Mouse (Mus musculus) left cerebral cortex, postnatal 36 days (tissue): ENCODE measurements around the gene Rad51b. TPM values are rescaled to one million over a fixed set of nuclear protein-coding genes. Genes with fewer than 3 reads are reported as not detected.

Experiments used
- DNase-seq, 2 experiments: peaks; one replicate each; pipeline ENCODE4 v3.0.0; 2021 to 2022; ENCODE audit warnings: low spot score in 2 of 2, mixed read lengths in 1 of 2
- intact Hi-C: fragments of 180-260 bp; cut with DNase I; formaldehyde crosslinking; loops from one replicate; pipeline ENCODE4 v1.15.1; 2025
- total RNA-seq, 2 experiments: library from RNA; stranded (reverse); gene quantifications; 2 replicates each; pipeline ENCODE4 v1.2.3; 2021

The Rad51b gene
- total RNA-seq, 2 experiments from 2014 or later: 0.22 TPM; not detected in 1

DNA sequence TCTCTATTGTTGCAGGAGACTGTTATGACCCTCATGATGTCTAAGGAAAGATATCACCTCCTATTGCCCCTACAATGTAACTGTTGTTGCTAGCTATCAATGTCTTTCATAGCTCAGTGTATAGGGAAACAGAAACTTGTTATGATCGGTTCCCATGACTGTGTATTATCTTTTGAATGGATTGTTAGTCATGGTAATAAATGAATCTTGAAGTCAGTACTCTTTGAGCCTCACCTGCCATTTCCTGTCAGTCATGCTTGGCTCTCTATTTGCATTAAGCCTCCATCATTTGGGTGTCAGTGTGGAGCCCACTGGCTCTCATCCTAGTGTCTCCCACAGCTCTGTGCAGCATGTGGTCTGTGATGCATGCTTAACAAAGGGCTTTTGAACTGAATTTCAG is 326.2 kb downstream of the Rad51b start:
- intact Hi-C loops: no loop called here
- no peak for DNase-seq

DNA sequence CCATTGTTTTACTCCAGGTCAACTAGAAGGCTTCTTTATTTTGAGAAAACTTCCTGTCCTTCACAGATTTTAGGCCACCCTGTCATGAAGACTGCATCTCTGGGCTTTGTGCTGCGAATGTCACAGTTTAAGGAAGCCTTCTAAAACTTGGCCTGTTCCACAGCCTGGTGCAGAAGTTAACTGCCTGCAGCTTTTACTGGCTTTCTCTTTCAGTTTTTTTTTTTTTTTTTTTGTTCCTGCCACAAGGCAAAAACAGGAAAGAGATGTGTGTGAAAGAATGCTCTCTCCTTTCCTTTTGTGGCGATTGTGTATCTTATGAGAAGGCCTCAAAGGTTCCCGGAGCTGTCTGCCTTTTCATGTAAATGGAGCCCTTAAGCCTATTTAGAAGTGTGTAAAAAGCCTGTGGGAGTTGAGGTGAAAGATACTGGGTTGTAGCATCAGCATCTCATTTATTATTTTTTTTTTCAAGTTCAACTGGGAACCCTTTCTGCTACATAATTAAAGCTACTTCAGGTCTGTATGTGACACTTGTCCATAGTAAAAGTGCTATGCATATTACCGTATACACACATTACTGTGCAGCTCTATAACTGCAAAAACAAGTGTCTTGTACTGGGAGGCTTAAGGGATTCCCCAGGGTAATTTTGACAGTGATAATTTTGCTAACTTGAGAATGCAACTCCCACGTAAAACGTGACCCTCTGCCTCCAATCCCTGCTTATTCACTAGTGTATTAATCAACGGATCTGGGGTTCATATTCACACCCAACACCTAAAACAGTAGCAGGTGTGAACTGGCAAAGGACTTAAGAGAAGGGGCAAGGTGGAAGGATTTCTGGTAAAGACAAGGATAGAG is 328.8 kb downstream of the Rad51b start:
- DNase-seq: no peak
- intact Hi-C loops: loop anchor here (2.0 kb wide), 1 partner anchor 57 kb away; no protein-coding TSS in a partner anchor

DNA sequence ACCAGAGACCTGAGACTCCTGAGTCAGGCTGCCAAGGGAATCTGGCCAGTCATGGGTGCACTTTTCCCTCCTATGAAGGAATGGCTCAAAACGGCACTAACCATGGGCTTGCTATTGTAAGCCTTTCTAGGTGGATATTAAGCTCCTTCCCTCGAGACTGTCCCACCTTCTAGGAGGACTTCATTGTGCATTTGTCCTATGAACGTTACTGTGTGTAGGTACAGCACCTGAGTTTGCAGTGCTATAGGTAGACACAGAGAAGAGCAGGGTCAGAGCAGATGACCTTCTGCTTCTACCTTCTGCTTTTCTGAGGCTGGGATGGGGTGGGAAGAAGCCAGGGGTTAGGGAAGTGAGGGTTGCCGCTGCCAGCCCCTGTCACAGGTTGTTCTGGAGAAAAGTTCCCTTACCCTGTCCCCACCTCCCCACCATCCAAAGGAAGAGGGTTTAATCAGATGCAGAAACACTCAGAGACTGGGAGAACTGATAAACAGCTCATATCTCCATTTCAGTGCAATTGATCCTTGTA is 329.5 kb downstream of the Rad51b start:
- DNase-seq: no peak
- intact Hi-C loops: no loop called here

DNA sequence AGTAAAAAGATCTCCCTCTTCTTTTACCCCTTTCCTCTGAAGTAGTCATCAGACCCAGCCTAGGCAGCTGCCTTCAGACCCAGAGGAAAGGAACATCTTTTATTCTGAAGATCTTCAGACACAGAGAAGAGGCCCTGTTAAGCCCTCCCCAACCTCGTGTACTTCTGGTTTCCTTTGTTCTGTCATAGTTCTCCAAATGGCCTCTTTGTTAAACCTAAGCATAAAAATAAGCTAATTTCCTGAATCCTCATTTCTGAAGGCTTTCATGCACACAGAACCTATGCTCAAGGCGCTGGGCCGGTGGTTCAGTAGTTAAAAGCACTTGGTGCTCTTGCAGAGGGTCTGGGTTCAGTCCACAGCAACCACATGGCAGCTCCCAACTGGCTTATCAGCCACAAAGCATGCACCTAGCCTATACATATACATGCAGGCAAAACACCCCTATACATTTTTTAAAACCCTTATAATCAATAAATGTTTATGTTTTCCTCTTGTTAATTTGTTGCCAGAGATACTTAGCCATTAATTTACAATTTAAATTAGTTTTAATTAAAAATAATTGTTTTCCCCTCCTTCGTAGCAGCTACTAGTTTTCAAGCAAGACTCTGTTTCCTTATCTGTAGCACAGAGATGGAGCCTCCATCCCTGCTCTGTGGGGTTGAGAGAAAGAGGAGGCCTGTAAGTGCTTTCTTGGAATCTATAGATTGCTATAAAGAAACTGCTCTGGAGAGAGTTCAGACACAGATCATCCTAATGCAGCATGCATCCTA is 330.5 kb downstream of the Rad51b start:
- intact Hi-C loops: no loop called here
- DNase-seq: no peak

GRCm38 (mm10) chr12:79628121-79628774 is 331.2 kb downstream of the Rad51b start:
- intact Hi-C loops: no loop called here
- no peak for DNase-seq

GRCm38 (mm10) chr12:79629945-79630850 is 333.1 kb downstream of the Rad51b start:
- no peak for DNase-seq
- intact Hi-C loops: no loop called here

DNA sequence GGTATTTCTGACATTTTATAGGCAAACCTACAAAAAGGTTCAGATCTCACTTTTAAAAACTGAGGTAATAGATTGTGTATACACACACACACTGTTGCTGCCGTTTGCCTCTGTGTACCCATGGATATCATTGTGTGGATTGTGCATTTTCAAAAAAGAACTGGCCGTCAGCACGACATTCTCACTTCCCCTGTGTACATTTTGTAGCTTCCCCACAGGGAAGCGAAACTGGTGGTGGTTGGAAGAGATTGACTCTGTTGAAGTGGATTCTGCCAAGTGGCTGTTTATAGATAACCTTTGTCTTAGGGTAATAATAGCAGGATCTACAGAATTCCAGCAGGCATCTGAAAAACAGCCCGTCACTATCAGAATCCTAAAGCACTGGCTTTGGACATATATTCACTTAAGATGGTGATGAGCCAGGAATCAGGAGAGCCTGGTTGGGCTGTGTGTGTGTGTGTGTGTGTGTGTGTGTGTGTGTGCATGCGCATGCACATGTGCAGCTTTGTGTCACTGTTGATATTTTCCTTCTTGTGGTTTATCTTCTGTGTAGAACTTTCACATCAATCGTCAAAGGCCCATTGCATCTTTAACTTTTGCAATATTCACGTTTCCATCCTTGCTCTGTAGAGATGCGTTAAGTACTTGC is 336.5 kb downstream of the Rad51b start:
- DNase-seq: no peak
- intact Hi-C loops: no loop called here

GRCm38 (mm10) chr12:79641570-79642285 is 344.6 kb downstream of the Rad51b start:
- no peak for DNase-seq
- intact Hi-C loops: no loop called here

- intact Hi-C loops: no loop called here
Measured at GRCm38 (mm10) chr12:79642715-79643114, 345.6 kb downstream of the Rad51b start.

DNA sequence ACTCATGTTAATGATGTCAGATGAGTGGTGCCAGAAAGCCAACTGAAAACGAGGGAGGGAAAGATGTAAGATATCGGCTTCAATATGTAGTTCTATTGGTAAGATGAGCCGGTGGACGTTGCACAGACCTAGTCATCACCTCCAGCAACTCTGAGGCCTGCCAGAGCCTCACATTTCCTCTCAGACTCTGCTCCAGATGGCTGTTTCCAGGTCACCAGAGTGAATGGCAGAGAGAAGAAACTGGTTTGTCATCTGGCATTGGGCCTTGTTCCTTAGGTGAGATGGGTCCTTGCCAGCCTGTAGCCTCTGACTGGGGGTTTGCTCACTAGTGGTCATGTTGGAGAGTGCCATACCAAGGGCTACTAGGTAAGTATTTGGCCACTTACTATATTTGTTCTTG is 348.6 kb downstream of the Rad51b start:
- intact Hi-C loops: no loop called here
- no peak for DNase-seq

More at GRCm38 (mm10) chr12:79642715-79643114, 345.6 kb downstream of the Rad51b start:
- no peak for DNase-seq

- intact Hi-C loops: no loop called here
- DNase-seq: no peak
Measured at GRCm38 (mm10) chr12:79646646-79647164, 349.6 kb downstream of the Rad51b start.

- intact Hi-C loops: no loop called here
- DNase-seq: no peak
Measured at GRCm38 (mm10) chr12:79647382-79647781, 350.3 kb downstream of the Rad51b start.

- intact Hi-C loops: no loop called here
- no peak for DNase-seq
Measured at GRCm38 (mm10) chr12:79647976-79648375, 350.9 kb downstream of the Rad51b start.

DNA sequence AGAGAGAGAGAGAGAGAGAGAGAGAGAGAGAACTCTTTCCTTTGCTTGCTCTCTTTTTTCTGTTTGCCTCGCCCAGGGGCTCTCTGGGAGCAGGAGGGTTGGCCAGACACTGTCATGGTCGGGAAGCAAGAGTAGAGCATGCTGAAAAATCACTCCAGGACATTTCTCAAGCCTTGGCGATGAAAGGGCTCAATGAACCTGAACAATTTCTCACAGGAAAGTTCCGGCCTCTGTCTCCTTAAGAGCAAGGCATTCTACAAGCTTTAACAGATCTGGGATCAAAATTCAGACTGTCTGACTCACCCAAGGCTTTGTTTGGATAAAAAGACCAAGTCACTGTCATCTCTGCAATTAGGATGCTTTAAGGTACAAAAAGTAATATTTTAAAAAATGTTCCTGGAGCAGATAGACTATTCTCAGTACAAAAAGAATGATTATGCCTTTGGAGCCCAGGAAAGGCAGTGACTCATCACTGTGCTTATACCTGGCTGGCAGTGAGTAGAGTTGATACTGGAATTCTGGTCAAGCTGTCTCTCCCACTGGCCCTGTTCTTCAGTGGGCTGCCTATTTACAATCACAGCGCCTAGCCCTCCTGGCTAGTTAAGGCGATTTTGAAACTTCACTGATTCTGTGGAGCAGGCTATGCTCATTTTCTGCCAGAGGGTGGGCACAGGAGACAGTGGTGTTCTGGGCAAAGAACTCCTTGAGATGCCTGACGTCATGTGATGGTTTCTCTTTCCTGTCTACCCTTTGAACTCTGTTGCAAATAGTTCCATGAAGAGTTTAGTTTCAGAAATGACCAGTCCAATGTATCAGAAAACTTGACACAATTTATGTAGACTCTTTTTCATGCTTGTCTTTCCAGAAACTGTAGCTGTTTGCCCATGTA is 352.0 kb downstream of the Rad51b start:
- intact Hi-C loops: no loop called here

DNA sequence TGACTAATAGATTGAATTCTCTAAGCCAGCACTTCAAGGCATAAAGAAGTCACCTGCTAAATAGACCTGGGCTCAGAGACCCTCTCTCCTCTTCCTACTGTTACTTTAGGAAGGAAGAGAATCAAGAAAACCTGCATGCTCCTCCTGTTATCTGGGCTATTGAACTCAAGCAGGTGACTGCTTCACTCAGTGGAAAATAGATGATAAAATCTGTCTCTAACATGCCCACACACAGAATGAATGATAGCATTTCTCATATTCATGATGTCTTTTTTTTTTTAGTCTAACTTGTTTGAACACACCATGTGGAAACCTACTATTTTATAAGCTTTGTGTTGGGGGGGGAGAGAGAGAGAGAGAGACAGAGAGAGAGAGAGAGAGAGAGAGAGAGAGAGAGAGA is 352.7 kb downstream of the Rad51b start:
- intact Hi-C loops: no loop called here
- no peak for DNase-seq

More for the DNA sequence above, 352.0 kb downstream of the Rad51b start:
- no peak for DNase-seq

DNA sequence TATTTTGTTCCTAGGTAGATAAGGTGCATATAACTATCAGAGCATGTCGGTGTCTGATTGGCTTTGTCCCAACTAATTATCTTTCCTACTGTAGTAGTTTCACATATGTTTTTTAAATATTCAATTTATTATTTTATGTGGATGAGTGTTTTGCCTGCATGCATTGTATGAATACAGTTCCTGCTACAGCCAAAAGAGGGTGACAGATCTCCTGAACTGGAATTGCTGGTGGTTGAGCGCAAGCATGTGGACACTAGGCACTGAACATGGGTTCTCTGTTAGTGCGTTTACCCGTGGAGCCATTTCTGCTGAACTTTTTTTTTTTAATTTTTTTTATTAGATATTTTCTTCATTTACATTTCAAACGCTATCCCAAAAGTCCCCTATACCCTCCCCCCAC is 358.1 kb downstream of the Rad51b start:
- no peak for DNase-seq
- intact Hi-C loops: no loop called here

DNA sequence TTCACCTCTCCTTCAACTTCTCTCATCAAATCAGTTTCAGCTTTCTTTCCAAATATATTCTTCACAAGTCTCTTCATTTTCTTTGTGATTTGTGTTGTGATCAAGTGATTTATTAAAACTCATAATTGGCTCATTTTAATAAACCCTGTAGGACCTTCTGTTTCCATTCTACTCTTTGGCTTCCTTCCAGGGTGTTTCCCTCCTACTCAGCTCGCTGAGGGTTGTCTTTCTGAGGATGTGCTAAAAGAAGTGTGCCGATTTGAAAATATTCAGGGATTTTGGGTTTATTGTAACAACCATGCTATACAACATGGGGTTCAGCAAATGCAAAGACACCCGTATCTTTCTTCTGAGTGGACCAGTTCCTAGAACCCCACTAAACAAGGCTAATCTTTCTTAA is 361.8 kb downstream of the Rad51b start:
- no peak for DNase-seq
- intact Hi-C loops: no loop called here
